Mouse (Mus musculus): Measurements from ENCODE around the gene Crip2.
A peak's percentile ranks its signal among the peaks of the same experiment; 100 is the strongest.

Crip2 gene

DNA sequence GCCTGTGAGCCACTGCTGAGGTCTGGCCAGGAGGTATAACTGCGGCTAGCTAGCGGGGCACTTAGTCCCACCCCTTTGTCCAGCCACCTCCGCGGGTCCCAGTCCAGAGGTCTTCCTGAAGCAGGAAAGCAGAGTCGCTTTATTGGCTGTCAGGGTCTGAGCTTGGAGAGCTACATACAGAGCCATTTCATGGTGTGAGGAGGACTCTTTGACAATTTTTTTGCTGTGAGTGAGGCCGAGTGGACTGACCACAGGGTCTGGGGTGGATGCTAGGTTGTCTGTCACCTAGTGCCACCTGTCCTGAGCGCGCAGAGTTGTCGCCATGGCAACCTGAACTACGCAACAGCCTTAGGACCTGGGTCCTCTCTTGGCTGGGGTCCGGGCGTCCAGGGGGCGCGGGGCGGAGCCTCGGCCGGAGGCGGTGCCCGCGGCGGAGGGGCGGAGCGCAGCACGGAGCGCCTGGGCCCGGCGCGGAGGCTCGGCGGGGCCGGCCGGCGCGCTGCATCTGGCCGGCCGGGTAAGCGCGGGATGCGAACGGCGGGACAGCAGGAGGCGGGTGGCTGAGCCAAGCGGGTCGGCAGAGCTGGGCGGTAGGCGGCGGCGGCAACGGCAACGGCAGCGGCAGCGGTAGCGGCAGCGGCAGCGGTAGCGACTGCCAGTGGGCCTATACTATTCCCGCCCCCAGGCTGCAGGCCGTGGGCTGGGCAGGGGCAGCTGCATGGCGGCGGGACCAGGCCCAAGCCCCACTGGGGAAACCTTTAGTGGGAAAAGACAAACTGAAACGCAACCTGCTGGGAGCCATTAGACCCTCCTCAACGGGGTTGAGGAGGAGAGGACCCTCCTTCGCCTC lies 45.6 kb downstream of the Crip2 start, which contains the start of gene Tmem121:
TSS of gene Tmem121 (plus strand) at position 489 of the 850 bp plus-strand sequence.
- DNase-seq, result no peak

DNA sequence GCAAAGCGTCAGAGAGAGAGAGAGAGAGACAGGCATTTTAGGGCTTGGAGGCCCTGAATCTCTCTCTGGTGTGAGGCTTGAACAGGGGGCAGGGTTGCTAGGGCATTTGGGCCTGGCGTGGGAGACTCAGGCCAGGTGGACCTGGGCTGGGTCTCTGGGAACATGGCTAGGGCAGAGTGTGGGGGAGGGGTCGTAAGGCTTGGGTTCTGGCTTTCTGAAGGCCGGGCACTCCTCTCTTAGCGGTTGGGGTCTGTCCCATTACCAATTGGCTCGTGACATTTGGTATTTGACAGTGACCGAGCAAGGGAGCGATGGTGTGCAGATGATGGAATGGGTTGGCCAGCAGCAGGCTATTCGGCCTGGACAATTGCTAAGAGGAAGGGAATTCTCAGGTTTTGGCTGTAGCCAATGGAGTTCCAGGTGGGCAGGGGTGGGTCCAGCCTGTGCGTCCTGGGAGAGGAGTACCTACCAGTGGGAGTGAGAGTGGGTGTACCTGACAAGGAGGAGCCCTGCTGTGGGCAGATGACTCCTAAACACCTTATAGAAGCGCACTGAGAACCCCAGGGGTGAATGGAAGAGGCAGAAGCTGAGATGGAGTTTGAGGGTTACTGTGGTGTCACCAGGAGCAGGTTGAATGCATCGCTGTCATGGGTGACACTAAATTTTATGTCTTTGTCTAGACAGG lies 46.4 kb downstream of the Crip2 start:
- DNase-seq, result no peak

DNA sequence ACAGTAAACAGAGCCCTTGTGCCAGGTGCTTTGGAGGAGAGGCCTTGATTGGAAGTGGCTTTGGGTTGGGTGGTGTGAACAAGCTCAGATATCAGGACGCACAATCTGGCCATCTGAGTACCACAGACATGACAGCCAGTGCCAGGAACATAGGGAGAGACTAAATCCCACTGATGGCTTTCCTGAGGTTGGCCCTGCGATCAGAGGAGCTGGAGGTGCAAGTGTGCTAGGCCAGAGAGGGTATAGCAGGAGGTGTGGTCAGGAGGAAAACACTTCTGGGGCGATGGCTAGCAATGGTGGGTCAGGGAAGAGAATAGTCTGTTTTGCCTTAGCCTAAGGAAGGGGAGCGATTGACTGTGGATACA lies 47.0 kb downstream of the Crip2 start:
- no peak for DNase-seq

DNA sequence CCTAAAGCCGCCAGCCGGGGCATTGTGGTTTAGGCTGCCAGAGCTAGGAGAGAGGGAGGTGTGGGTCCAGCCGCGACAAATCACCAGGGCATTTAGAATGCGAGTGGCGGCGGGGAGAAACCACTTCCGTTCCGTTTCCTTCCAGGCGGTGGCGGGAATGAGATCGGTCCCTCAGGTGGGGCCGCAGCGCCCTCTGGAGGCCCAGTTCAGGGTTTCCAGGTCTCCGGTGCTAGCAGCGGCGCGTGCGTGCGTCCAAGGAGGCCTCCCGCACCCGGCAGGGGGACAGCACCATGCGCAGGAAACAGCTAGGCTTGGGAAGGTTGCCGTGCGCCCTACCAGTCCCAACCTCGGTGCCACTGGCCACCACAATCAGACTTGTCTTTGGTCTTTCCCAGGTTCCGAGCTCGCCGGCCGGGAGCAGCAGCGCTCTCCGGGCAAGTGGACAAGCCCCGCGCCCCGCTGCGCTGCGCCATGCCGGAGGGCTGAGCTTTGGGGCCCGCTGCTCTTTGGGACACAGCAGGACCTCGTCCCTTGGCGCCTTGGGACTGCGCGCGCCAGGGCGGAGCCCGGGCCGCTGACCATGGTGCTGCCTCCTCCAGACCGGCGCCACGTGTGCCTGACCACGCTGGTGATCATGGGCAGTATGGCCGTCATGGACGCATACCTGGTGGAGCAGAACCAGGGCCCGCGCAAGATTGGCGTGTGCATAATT lies 47.7 kb downstream of the Crip2 start:
- peak; percentile 81 for DNase-seq

DNA sequence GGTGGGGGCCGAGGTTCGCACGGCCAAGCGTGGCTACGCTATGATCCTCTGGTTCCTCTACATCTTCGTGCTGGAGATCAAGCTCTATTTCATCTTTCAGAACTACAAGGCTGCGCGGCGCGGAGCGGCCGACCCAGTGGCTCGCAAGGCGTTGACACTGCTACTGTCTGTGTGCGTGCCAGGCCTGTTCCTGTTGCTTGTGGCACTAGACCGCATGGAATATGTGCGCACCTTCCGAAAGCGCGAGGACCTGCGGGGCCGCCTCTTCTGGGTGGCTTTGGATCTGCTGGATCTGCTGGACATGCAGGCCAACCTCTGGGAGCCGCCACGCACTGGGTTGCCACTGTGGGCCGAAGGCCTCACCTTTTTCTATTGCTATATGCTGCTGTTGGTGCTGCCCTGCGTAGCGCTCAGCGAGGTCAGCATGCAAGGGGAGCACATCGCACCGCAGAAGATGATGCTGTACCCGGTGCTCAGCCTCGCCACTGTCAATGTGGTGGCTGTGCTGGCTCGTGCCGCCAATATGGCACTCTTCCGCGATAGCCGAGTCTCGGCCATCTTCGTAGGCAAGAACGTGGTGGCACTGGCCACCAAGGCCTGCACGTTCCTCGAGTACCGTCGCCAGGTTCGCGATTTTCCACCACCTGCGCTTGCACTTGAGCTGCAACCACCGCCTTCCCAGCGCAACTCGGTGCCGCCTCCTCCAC lies 48.5 kb downstream of the Crip2 start:
- DNase-seq, result no peak

DNA sequence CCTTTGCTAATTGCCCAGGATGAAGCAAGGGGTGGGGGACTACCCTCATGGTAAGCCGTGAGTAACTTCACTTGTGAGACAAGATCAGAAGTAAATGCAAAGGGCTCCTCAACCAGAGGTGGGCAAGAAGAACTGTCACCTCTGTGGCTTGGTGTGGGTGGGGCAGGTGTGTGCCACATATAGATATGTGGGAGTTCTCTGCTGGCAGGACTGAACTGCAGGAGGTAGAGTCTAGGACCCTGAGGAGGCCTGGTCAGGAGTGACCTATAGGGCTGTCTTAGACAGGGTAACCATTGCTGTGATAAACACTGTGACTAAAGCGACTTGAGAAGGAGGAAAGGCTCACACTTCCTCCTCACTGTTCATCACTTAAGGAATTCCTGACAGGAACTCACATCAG lies 53.4 kb downstream of the Crip2 start:
- no peak for DNase-seq
